Mouse (Mus musculus) brain, embryonic 18.5 days (tissue): Measurements from ENCODE around the gene Slamf8.

ENCODE experiments used
- DNase-seq: peaks from one replicate; pipeline ENCODE4 v3.0.0-alpha.2; 2012; ENCODE audit warnings: low read depth, low spot score

Slamf8 gene

DNA sequence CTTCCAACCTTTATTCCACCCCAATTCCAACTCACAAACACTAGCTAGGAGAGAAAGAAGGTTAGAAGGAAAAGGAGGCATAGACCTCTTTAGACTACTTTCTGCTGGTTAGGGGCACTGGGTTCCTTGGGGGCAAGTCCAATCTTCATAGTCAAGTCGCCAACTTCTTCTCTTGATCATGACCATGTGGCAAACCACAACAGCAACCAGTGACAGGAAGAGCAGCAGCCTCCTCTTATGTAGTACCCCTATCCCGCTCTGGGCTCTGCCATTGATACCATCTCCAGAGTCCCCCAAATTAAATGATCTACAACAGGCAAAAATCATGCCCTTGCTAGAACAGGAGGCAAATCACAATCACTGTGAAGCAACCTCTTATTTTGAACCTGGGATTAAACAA is 3.6 kb upstream of the Slamf8 start:
- DNase-seq: no peak

DNA sequence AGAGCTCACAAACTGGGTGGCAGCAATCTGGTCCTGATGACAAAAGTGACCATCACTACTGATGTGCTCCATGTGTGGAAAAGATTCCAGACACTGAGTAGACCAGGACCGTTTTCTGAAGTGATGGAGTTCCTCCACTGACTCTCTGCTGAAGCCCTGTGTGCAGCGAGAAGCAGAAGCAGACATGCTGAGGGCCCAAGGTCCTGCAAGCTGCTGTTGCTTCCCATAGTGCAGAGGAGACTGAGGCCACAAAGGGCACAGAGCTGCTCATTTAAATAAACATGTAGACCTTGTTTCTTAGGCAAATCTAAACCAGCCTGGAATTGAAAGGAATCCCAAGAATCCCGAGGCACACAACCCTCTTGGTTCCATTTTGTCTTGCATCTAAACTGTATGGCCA is 3.0 kb upstream of the Slamf8 start:
- no peak for DNase-seq

DNA sequence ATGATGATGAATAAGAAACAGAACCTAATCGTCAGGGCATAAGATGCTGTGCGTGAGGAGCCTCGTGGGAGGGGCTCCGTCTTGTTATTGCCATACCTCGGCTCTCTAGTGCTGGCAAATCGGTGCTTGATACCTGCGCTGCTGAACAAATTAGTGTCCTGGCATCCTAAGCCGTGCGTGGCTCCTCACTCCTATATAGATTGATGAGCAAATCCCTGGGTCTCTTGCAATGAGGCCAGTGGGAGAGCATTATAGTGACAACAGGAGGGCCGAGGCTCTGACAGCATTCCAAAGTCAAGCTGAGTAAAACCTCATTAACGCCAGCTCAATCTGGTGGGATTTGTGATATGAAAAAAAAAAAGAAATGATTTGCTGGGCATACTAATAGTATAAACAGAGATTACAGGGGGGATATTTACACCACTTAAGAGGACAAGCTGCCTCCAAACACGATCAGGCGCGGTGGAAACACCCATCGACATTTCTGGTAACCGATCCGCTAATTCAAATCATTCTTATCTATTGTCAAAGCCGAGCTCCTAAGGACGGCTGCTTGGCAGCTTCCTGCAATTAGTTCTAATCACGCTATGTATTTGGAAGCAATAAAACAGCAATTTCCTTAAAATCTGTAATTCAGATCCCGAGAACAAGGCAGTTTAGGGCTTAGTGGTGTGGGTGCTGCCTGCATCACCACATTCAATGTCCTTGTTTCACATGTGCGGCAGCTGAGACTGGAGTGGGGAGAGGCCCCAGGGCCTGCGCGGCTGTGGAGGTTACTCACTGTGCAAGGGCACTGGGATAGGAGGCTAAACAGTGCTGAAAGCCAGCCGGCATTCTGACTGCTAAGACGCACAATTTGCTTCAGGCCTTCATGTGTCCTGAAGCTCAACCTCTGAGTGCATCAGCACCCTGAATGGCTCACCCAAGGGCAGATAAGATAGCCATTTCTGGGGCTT is 4.5 kb downstream of the Slamf8 start:
- no peak for DNase-seq

DNA sequence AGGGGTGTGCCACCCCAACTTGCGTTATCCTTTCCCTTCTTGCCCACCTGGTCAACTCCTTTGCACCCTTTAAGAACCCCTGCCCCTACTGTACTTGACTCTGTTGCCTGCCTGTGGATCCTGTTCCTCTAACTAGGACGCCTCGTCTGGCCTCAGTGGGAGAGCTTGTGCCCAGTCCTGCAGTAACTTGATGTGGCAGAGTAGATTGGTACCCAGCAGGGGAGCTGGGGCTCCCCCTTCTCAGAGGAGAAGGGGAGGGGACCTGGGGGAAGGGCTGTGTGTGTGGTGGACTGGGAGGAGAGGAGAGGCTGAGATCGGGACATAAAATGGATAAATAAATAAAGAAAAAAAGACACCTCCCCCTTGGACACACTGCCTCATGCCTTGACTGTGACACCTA is 5.3 kb downstream of the Slamf8 start:
- no peak for DNase-seq

DNA sequence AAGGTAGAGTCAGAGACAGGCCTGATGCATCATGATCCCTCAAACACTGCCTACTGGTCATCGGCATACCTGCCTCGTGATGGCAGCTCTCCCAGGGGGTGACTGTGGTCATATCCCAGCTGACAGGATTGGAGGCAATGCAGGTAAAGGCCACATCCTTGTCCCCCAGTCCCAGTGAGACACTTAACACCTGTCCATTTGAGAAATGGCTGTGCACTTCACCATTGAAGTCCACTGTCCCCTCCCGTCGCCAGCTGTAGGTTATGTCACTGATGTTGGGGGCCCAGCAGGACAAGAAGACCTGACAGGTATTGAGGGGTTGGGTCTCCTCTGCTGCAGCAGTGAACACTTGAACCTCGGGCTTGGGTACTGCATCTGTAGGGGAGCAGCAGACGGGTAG is 6.1 kb downstream of the Slamf8 start:
- DNase-seq: no peak

DNA sequence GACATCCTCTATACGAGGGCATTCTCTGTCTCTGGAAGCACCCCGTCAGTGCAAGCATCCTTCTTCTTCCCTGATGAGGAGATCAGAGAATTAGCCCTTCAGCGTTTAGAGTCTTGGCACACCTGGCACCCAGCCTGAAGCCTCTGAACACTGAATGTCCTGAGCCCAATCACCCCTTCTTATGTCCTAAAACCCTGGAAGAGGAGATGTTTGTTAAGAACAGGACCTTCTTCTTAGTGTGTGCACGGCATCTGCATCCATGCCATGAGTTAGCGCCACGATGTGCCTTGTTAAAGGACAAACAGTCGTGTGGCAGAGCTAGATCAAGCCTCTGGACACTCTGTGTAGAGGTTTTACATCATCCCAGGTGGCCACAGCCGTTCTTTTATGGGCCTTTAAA is 7.9 kb downstream of the Slamf8 start:
- DNase-seq: no peak

DNA sequence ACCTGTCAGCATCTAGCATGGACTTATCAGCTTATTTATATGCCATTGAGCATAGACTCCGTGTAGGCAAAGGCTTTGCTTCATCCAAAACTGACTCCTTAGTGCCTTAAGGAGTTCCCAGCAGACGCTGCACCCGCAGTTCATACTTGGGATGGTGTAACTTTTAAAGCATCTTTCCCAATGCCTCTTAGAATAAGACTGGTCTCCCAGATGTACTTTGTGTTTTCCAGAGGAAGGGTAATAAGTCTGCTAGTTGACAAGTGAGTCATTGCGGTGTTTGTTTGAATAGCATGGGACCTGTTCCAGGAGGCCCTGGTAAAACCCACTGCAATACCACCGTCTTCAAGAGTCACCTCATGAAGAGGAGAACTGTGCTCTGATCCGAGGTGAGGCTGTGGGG is 10.3 kb downstream of the Slamf8 start:
- no peak for DNase-seq

DNA sequence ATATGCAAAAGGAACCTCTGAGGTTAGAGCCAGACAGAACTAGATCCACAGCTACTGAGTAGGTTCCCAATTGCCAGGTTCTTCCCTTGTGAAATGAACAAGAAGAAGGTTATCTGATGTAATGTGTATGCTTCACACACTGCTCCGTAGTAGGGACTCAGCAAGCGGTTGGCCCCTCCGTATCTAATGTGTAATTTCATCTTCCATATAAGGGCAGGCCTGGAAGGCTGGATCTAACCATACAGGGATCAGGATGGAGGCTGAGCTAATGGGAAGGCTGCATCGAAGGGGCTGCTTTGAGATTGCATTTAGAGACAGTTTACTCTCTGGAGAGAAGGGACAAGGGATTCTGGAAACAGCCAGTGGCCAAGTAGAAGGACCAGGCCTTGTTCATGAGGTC is 22.6 kb downstream of the Slamf8 start:
- DNase-seq: no peak

DNA sequence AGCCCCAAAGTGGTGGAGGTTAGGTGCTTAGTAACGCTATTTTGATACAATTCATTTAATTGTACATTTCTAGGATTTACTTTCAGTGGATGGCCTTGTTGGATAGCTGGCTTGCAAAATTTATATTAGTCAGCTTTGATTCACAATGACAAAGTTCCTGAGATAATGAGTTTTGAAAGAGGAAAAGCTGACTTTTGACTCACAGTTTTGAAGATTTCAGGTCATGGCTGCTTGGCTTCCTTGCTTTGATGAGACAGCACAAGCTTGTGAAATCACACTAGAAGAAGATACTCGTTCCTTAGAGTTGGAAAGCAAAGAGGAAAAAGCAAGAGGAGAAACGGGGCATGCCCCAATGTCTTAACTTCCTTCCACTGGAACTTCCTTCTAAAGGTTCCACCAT is 24.2 kb downstream of the Slamf8 start:
- DNase-seq: no peak

DNA sequence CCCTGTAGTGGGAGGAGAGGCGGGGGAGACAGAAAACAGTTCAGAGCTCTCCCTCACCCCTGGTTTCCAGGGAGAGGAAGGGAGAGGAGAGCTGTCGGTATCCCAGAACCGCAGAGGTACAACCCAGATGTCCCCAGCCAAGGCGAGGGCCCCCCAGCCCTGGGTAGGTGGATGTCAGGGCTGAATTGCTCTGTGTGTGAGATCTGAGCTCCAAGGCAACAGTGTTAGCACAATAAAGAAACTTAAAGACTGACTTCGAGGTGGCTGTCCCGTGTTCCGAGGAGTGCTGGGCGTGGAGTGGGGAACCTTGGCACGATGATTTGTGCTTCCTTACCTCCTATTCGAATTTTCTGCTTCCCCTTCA is 26.9 kb downstream of the Slamf8 start:
- no peak for DNase-seq

DNA sequence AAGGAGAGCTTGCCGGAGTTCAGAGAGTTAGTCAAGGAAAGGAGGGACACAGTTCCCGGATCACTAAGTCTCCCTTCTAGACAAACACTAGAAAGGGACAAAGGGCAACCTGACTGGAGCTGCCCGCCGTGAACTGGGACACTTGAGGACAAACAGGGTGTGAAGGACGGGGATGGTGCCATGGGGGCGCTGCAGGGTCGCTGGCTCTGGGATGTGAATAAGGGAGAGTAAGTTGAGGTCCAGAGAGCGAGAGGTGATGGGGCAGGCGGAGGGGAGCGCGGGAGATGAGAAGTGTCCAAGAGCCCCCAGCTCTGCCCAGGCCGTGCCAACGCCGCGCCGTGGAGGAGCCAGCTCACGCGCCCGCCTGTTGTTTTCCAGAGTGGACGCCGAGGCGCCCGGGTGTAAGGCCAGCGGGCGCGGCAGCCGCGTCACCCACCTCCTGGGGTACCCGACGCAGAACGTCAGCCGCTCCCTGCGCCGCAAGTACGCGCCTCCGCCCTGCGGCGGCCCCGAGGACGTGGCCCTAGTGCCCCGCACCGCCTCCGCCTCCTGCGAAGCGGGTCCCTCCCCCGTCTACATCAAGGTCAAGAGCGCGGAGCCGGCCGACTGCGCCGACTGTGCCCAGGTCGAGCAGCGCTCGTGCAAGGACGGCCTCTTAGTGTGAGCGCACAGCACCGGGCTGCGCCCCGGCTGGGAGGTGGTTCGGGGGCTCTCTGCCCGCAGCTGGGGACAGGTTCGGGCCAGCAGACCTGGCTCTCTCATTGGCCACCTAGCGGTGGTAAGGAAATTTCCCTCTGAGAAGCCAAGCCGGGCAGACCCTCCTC is 27.5 kb downstream of the Slamf8 start:
- no peak for DNase-seq

DNA sequence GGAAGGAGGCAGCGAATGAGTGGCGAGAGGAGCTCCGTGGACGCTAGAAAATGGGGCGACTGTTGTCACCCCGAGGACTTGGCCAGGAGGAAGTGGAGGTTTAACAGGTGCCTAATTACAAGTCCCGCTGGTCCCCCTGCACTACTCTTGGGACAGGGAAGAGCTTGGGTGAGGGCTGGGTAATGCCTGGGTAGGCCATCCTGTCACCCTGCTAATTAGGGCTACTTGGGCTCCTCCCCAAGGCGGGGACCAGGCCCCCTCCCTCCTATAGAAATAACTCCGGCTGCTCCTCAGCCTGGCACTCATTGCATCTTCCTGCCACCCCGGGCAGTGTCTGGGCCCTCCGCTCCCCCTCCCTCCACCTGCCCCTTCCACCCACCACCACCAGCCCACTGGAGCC is 34.7 kb downstream of the Slamf8 start, which contains the start of gene Vsig8:
Vsig8 (plus strand) TSS at position 301 of the 400 bp plus-strand sequence.
- no peak for DNase-seq

DNA sequence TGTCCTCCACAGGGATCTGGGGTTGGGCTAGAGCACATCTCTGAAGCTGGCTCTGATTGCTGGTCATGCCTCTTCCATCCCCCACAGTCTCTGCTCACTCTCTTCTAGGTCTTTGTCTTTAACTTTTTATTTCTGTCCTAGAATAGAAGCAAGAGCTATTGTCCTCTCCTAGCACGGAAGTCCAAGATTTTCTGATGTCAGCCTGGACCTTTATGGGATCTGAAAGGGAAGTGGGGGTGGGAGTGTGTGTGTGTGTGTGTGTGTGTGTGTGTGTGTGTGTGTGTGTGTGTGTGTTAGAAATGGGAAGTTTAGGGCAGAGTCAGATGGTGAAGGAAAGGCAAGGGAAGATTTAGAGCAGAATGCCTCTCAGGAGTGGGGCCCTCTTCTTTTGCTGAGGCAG is 37.7 kb downstream of the Slamf8 start:
- no peak for DNase-seq

DNA sequence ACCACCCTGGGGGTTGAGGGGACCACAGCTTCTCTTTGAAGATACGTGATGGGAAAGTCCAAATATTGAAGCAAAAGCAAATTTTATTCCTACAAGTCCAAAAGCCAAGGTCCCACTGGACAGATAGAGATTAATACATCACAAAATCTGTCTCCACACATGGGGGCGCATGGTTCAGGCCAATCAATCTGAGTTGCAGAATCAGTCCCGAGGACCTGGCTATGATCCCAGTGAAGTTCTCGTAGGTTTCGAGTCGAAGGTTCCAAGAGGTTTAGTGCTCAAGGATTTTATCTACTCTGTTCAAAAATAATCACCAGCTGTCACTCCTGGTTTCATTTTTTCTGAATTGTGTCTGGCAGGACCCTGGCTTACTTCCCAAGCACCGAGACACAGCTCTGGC is 39.4 kb downstream of the Slamf8 start:
- DNase-seq: no peak

DNA sequence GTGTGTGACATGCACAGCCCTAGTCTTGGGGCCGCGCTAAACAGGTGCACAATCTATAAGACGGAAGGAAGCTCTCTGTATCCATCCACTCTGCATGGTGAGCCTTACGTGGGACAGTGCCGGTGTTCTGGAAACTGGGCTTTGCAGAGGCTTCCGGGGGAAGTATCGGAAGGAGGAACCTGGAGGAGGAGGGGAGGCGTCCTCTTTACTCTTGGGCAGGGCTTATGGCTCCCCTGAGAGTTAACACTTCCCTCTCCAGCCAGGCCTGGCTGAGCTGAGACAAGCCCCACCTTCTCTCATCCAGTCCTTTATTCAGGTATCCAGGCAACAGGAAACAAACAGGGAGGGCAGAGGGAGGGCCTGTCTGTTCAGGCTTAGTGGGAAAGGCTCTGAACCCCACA is 39.8 kb downstream of the Slamf8 start:
- DNase-seq: no peak

DNA sequence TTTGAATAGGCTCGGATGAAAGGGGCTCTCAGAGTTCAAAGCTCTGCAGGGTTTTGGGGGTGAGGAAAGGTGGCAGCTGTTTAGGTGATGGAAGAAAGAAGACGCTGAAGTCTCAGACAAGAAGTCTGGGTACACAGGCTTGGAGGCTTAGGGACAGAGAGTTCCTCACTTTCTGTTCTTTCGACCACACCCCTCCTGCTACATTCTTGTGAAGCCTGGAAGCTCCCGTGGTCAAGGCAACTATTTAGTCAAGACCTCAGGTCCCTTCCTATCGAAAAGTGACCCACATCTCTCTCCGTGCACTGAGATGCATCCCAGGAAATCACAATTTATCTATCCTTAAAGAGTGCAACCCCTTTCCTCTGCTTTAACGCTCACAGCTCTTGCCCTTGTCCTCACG is 40.7 kb downstream of the Slamf8 start:
- DNase-seq: no peak

DNA sequence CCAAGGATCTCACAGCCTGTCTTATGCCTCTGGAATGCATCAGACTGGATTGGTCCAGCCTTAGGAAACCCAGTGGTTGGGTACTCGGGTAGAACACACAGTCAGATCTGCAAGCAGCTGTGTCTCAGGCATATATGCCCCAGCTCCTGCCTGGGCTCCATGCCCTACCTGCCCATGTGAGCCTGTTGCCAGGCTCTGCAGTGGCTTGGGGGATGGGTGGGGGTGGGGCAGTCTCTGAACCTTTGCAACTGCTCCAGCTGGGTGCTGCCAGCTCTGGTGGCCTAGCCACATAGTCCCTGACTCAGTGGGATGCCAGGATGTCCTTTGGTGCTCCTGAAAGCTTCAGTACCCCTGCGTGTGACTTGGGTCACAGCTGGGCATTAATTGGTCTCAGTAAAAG is 41.1 kb downstream of the Slamf8 start:
- DNase-seq: no peak

DNA sequence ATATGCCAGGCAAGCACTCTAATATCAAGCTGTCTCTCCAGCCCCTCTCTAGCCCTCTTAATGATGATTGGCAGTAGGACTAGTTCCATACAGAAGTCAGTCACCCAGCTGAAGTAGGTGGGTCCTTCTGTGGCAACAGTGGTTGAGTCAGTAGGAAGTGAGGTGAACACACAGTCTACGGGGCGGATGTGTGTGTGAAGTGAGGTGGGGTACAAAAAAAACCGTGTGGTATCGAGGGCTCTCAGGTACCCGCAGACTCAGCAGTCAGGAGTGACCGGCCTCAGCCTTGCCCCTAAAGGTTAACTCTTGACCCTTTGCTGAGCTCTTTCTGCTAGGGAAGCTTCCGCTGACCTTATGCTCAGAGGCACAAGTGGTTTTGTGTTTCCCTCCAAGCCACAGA is 41.9 kb downstream of the Slamf8 start:
- no peak for DNase-seq

DNA sequence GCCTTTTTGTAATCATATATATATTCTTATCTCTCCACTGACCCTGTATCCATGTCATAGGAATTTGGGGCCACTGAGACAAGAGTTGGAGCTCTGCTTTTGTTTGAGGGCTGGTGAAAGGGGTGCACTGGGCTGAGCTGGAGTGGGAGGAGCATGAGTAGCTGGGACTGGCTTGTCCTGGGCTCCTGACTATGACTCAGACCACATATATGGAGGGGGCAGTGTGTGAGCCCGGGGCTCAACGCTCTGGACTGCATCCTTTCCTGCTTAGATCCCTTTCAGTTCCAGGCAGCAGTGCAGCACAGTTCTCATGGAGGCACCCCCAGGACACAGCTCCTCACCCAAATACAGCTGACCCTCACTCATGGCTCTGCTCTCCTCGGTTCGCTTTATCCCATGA is 44.3 kb downstream of the Slamf8 start:
- DNase-seq: no peak

DNA sequence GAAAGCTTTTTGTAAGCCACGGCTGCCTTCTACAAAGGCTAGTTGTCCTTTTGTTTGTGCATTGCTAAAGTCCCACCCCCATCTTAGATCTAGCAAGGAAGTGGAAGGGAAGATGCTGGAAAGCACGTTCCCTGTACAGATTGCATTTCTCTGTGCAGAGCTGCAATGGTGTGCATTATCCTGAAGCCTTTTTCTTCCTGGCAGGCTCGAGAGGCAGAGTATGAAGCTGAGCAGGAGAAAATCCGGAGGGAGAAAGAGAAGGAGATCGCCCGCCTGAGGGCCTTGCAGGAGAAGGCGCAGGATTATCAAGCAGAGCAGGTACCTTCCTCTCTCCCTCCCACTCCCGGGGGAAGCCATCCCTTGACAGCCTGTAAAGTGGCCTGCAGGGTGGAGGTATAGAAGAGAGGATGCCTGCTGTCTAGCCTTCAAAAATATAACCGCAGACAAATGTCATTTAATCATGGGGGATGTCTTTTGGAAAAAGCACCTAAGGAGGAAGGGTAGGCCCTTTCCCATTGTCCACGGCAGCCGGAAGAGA is 50.0 kb downstream of the Slamf8 start:
- no peak for DNase-seq

DNA sequence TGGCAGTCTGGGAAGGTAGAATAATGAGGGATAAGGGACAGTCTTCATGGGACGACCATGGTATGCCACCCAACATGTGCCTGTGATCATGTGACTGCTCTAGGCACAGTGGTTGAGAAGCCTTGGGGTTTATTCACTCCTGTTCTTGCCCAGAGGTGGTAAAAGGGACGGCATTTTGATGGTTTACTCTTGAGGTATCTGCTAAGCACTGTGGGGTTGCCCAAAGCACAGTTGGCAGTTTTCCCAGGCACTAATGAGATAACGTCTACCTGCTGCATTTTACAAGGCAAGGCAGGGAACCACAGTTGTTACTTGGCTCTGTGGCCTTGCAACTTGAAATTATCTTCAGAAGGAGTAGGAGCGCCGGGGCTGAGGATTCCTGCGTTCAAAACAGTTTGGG is 50.5 kb downstream of the Slamf8 start:
- no peak for DNase-seq

DNA sequence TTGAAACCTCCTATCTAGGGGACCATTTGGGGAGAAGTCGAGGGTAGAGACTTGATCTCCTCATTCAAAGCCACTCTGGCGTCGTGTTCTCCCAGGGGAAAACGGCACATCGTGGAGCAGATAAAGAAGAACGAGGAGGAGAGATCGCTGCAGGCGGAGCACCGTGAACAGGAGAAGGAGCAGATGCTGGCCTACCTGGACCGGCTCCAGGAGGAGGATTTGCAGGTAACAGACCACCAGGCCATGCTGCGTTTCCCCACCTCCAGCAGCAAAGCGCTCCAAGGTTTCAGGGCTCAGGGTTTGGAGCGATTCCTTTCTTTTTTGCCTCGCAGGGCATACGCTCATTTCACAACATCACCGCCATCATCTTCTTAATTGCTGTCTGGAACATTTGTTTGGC is 55.3 kb downstream of the Slamf8 start:
- no peak for DNase-seq

DNA sequence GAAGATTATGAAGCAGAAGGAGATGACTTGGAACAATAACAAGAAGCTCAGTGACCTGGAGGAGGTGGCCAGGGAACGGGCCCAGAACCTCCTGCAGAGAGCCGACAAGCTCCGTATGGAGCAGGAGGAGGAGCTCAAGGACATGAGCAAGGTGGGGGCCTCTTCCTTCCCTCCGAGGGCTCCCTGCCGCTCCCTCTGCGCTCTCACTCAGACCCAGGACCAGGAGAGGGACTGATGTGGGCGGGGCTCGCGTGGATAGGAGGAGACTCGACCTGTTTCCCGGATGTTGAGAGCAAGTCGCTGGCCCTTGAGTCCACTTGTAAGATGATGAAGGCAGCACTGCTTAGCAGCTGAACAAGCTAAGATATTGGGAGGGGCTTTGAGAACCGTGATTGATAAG is 57.8 kb downstream of the Slamf8 start:
- no peak for DNase-seq
